Mouse (Mus musculus) hematopoietic stem cell, adult 5-6 weeks (primary cell): ENCODE measurements around the gene Gpr142. TPM values are rescaled to one million over a fixed set of nuclear protein-coding genes. Genes with fewer than 3 reads are reported as not detected.
A peak's percentile ranks its signal among the peaks of the same experiment; 100 is the strongest.

ENCODE experiments used
- ATAC-seq, 2 experiments: fragments of 125-278 bp in 1 of 2; replicated peaks in 1 of 2; 2 replicates each; pipeline ENCODE4 v1.8.0; 2016 to 2017; ENCODE audit warnings: inconsistent platforms in 2 of 2, mild to moderate bottlenecking in 2 of 2, moderate number of reproducible peaks in 2 of 2, low read depth in 1 of 2, moderate TSS enrichment in 1 of 2; ENCODE audit not compliant: low FRiP score in 2 of 2, poor library complexity in 2 of 2, severe bottlenecking in 2 of 2, insufficient read depth in 1 of 2, low TSS enrichment in 1 of 2
- total RNA-seq: library from RNA; stranded (forward); fragments of 172-1452, 232-1000 nt; gene quantifications from 2 replicates; pipeline ENCODE4 v1.2.3, GENCODE M21; 2017

Gpr142 gene
- total RNA-seq, 1 experiment from 2014 or later, result not detected

- peak; percentile 33 to 50; a peak in 1 of 4 replicates for ATAC-seq
Measured at GRCm38 (mm10) chr11:114852311-114853173, 53.8 kb downstream of the Gpr142 start.

- ATAC-seq, result no peak
Measured at GRCm38 (mm10) chr11:114853174-114853838, 54.6 kb downstream of the Gpr142 start.

- ATAC-seq, result no peak
Measured at GRCm38 (mm10) chr11:114854581-114854980, 55.9 kb downstream of the Gpr142 start.

GRCm38 (mm10) chr11:114856125-114856524 is 57.4 kb downstream of the Gpr142 start:
- no peak for ATAC-seq

Other genes with a start within 250 kb of the Gpr142 start
- 3,442 and 3,720 TPM in 2 replicates for gene Rpl38, start 130.4 kb upstream of the Gpr142 start, total RNA-seq
- 3.0 and 3.3 TPM in 2 replicates for gene Ttyh2, start 123.5 kb upstream of the Gpr142 start, total RNA-seq
- gene Dnaic2, start 71.5 kb upstream of the Gpr142 start, total RNA-seq, result not detected in 2 replicates
- 1.9 and 2.0 TPM in 2 replicates for gene Kif19a, start 33.5 kb upstream of the Gpr142 start, total RNA-seq
- gene Btbd17, start 3.0 kb upstream of the Gpr142 start, total RNA-seq, result not detected in 2 replicates
- not detected in 2 replicates for gene Gprc5c, start 52.2 kb downstream of the Gpr142 start, total RNA-seq
- 10.7 and 19.2 TPM in 2 replicates for gene Cd300a, start 91.1 kb downstream of the Gpr142 start, total RNA-seq
- 3.5 and 16.8 TPM in 2 replicates for gene Cd300lb, start 135.5 kb downstream of the Gpr142 start, total RNA-seq
- gene Cd300c, start 170.2 kb downstream of the Gpr142 start, total RNA-seq, result not detected in 2 replicates
- 0.99 and 4.9 TPM in 2 replicates for gene Cd300ld, start 191.0 kb downstream of the Gpr142 start, total RNA-seq
- gene Cd300c2, start 203.0 kb downstream of the Gpr142 start, total RNA-seq, result 3.1 and 4.4 TPM in 2 replicates
- gene Cd300ld2, start 217.3 kb downstream of the Gpr142 start, total RNA-seq, result not detected in 2 replicates
- gene Cd300ld4, start 228.1 kb downstream of the Gpr142 start, total RNA-seq, result not detected in 2 replicates
- gene Cd300ld5, start 238.8 kb downstream of the Gpr142 start, total RNA-seq, result not detected in 2 replicates
- 2.3 TPM in 1 of 2 replicates, not detected in the other for gene Cd300ld3, start 249.5 kb downstream of the Gpr142 start, total RNA-seq